Mouse (Mus musculus): ENCODE measurements around the gene Dolk. TPM values are rescaled to one million over a fixed set of nuclear protein-coding genes. Genes with fewer than 3 reads are reported as not detected.

Gene Dolk
- polyA plus RNA-seq (2014; fragmentation: Nextera tagmentation; extraction: Ambion mirVana): 36.4 and 39.4 TPM in 2 replicates

- H3K9me3 ChIP-seq (ENCODE audit: control insufficient read depth, low read length): no peaks in the 10 kb centered on the region
Measured at GRCm38 (mm10) chr2:30286192-30287026, at the start of gene Dolk, which contains the start of gene Nup188. Dolk (minus strand) TSS chr2:30286334. Nup188 (plus strand) TSS chr2:30286397.

GRCm38 (mm10) chr2:30335324-30335723 is 49.2 kb upstream of the Dolk start:
- ATAC-seq (ENCODE audit: low read depth): no peak
- WGBS: 90% methylated on average over 2 of the region's 2 CpGs
- peaks cover 89% of the 10 kb centered on the region for H3K36me3 ChIP-seq (ENCODE audit: control insufficient read depth, insufficient read depth, low read length)

More at GRCm38 (mm10) chr2:30286192-30287026, at the start of gene Dolk, which contains the start of gene Nup188:
- Histone ChIP-seq H3K27me3 (ENCODE audit: control insufficient read depth, insufficient read depth, low read length) (no peaks in the 10 kb centered on the region), H3K4me1 (ENCODE audit: control insufficient read depth, insufficient read depth, low read length) (peaks cover 14% of the 10 kb centered on the region), H3K36me3 (ENCODE audit: control insufficient read depth, insufficient read depth, low read length) (no peaks in the 10 kb centered on the region), H3K9ac (replicated peaks; ENCODE audit: low read depth, low read length) (peak within 1 kb of the TSS; percentile 83), H3K4me2 (ENCODE audit: low read depth, low read length) (peak within 1 kb of the TSS; percentile 95), H3K4me3 (ENCODE audit: low read depth, low read length) (peak within 1 kb of the TSS; percentile 94), H3K27ac (ENCODE audit: low read depth, low read length) (peak within 1 kb of the TSS; percentile 45)
- peak; percentile 95 for ATAC-seq (ENCODE audit: low read depth)
- under 1% methylated on average over 63 of the region's 68 CpGs for WGBS

GRCm38 (mm10) chr2:30328791-30329190 is 42.7 kb upstream of the Dolk start:
- ATAC-seq (ENCODE audit: low read depth): no peak
- Histone ChIP-seq H3K4me3 (ENCODE audit: low read depth, low read length) (no peak overlapping the region), H3K4me2 (ENCODE audit: low read depth, low read length) (no peak overlapping the region), H3K9me3 (ENCODE audit: control insufficient read depth, low read length) (no peaks in the 10 kb centered on the region), H3K9ac (replicated peaks; ENCODE audit: low read depth, low read length) (no peak overlapping the region), H3K4me1 (ENCODE audit: control insufficient read depth, insufficient read depth, low read length) (no peaks in the 10 kb centered on the region), H3K36me3 (ENCODE audit: control insufficient read depth, insufficient read depth, low read length) (peaks cover 83% of the 10 kb centered on the region), H3K27me3 (ENCODE audit: control insufficient read depth, insufficient read depth, low read length) (no peaks in the 10 kb centered on the region), H3K27ac (ENCODE audit: low read depth, low read length) (no peak overlapping the region)
- 95% methylated on average over 3 of the region's 3 CpGs for WGBS

More at GRCm38 (mm10) chr2:30335324-30335723, 49.2 kb upstream of the Dolk start:
- Histone ChIP-seq H3K4me3 (ENCODE audit: low read depth, low read length) (no peak overlapping the region), H3K4me1 (ENCODE audit: control insufficient read depth, insufficient read depth, low read length) (no peaks in the 10 kb centered on the region), H3K27ac (ENCODE audit: low read depth, low read length) (no peak overlapping the region), H3K9me3 (ENCODE audit: control insufficient read depth, low read length) (no peaks in the 10 kb centered on the region), H3K9ac (replicated peaks; ENCODE audit: low read depth, low read length) (no peak overlapping the region), H3K4me2 (ENCODE audit: low read depth, low read length) (no peak overlapping the region), H3K27me3 (ENCODE audit: control insufficient read depth, insufficient read depth, low read length) (no peaks in the 10 kb centered on the region)

- no peak for ATAC-seq (ENCODE audit: low read depth)
- H3K9ac ChIP-seq (replicated peaks; ENCODE audit: low read depth, low read length): no peak overlapping the region
- WGBS: 90% methylated on average over 7 of the region's 7 CpGs
Measured at GRCm38 (mm10) chr2:30327276-30327675, 41.1 kb upstream of the Dolk start.

GRCm38 (mm10) chr2:30325296-30325695 is 39.2 kb upstream of the Dolk start:
- no peaks in the 10 kb centered on the region for H3K27me3 ChIP-seq (ENCODE audit: control insufficient read depth, insufficient read depth, low read length)
- no peak overlapping the region for H3K4me2 ChIP-seq (ENCODE audit: low read depth, low read length)
- no peak overlapping the region for H3K9ac ChIP-seq (replicated peaks; ENCODE audit: low read depth, low read length)
- H3K4me1 ChIP-seq (ENCODE audit: control insufficient read depth, insufficient read depth, low read length): no peaks in the 10 kb centered on the region
- ATAC-seq (ENCODE audit: low read depth): no peak
- no peak overlapping the region for H3K27ac ChIP-seq (ENCODE audit: low read depth, low read length)
- 96% methylated on average over 5 of the region's 5 CpGs for WGBS
- H3K9me3 ChIP-seq (ENCODE audit: control insufficient read depth, low read length): no peaks in the 10 kb centered on the region
- peaks cover 87% of the 10 kb centered on the region for H3K36me3 ChIP-seq (ENCODE audit: control insufficient read depth, insufficient read depth, low read length)
- no peak overlapping the region for H3K4me3 ChIP-seq (ENCODE audit: low read depth, low read length)

More at GRCm38 (mm10) chr2:30327276-30327675, 41.1 kb upstream of the Dolk start:
- H3K27me3 ChIP-seq (ENCODE audit: control insufficient read depth, insufficient read depth, low read length): no peaks in the 10 kb centered on the region
- H3K27ac ChIP-seq (ENCODE audit: low read depth, low read length): no peak overlapping the region
- no peaks in the 10 kb centered on the region for H3K4me1 ChIP-seq (ENCODE audit: control insufficient read depth, insufficient read depth, low read length)
- no peaks in the 10 kb centered on the region for H3K9me3 ChIP-seq (ENCODE audit: control insufficient read depth, low read length)
- no peak overlapping the region for H3K4me2 ChIP-seq (ENCODE audit: low read depth, low read length)
- peaks cover 84% of the 10 kb centered on the region for H3K36me3 ChIP-seq (ENCODE audit: control insufficient read depth, insufficient read depth, low read length)
- H3K4me3 ChIP-seq (ENCODE audit: low read depth, low read length): no peak overlapping the region

GRCm38 (mm10) chr2:30323111-30323510 is 37.0 kb upstream of the Dolk start:
- Histone ChIP-seq H3K9ac (replicated peaks; ENCODE audit: low read depth, low read length) (no peak overlapping the region), H3K4me1 (ENCODE audit: control insufficient read depth, insufficient read depth, low read length) (no peaks in the 10 kb centered on the region), H3K27ac (ENCODE audit: low read depth, low read length) (no peak overlapping the region), H3K4me2 (ENCODE audit: low read depth, low read length) (no peak overlapping the region), H3K36me3 (ENCODE audit: control insufficient read depth, insufficient read depth, low read length) (peaks cover 69% of the 10 kb centered on the region), H3K27me3 (ENCODE audit: control insufficient read depth, insufficient read depth, low read length) (no peaks in the 10 kb centered on the region), H3K4me3 (ENCODE audit: low read depth, low read length) (no peak overlapping the region), H3K9me3 (ENCODE audit: control insufficient read depth, low read length) (no peaks in the 10 kb centered on the region)
- ATAC-seq (ENCODE audit: low read depth): no peak
- WGBS: 89% methylated on average over 7 of the region's 7 CpGs

- no peak overlapping the region for H3K9ac ChIP-seq (replicated peaks; ENCODE audit: low read depth, low read length)
- H3K4me2 ChIP-seq (ENCODE audit: low read depth, low read length): no peak overlapping the region
- no peak overlapping the region for H3K4me3 ChIP-seq (ENCODE audit: low read depth, low read length)
- 92% methylated on average over 4 of the region's 4 CpGs for WGBS
- H3K27ac ChIP-seq (ENCODE audit: low read depth, low read length): no peak overlapping the region
- no peaks in the 10 kb centered on the region for H3K9me3 ChIP-seq (ENCODE audit: control insufficient read depth, low read length)
- no peaks in the 10 kb centered on the region for H3K27me3 ChIP-seq (ENCODE audit: control insufficient read depth, insufficient read depth, low read length)
- no peaks in the 10 kb centered on the region for H3K4me1 ChIP-seq (ENCODE audit: control insufficient read depth, insufficient read depth, low read length)
- ATAC-seq (ENCODE audit: low read depth): no peak
- H3K36me3 ChIP-seq (ENCODE audit: control insufficient read depth, insufficient read depth, low read length): peaks cover 75% of the 10 kb centered on the region
Measured at GRCm38 (mm10) chr2:30319260-30319659, 33.1 kb upstream of the Dolk start.

GRCm38 (mm10) chr2:30316955-30317354 is 30.8 kb upstream of the Dolk start:
- H3K4me3 ChIP-seq (ENCODE audit: low read depth, low read length): no peak overlapping the region
- H3K9ac ChIP-seq (replicated peaks; ENCODE audit: low read depth, low read length): no peak overlapping the region
- H3K27ac ChIP-seq (ENCODE audit: low read depth, low read length): no peak overlapping the region
- 98% methylated on average over 5 of the region's 5 CpGs for WGBS
- peaks cover 67% of the 10 kb centered on the region for H3K36me3 ChIP-seq (ENCODE audit: control insufficient read depth, insufficient read depth, low read length)
- no peaks in the 10 kb centered on the region for H3K9me3 ChIP-seq (ENCODE audit: control insufficient read depth, low read length)
- H3K4me2 ChIP-seq (ENCODE audit: low read depth, low read length): no peak overlapping the region
- H3K4me1 ChIP-seq (ENCODE audit: control insufficient read depth, insufficient read depth, low read length): no peaks in the 10 kb centered on the region
- ATAC-seq (ENCODE audit: low read depth): no peak
- H3K27me3 ChIP-seq (ENCODE audit: control insufficient read depth, insufficient read depth, low read length): no peaks in the 10 kb centered on the region

GRCm38 (mm10) chr2:30316136-30316535 is 30.0 kb upstream of the Dolk start:
- no peak for ATAC-seq (ENCODE audit: low read depth)
- Histone ChIP-seq H3K4me2 (ENCODE audit: low read depth, low read length) (no peak overlapping the region), H3K27me3 (ENCODE audit: control insufficient read depth, insufficient read depth, low read length) (no peaks in the 10 kb centered on the region), H3K4me1 (ENCODE audit: control insufficient read depth, insufficient read depth, low read length) (no peaks in the 10 kb centered on the region), H3K27ac (ENCODE audit: low read depth, low read length) (no peak overlapping the region), H3K9ac (replicated peaks; ENCODE audit: low read depth, low read length) (no peak overlapping the region), H3K4me3 (ENCODE audit: low read depth, low read length) (no peak overlapping the region), H3K36me3 (ENCODE audit: control insufficient read depth, insufficient read depth, low read length) (peaks cover 65% of the 10 kb centered on the region), H3K9me3 (ENCODE audit: control insufficient read depth, low read length) (no peaks in the 10 kb centered on the region)
- WGBS: 94% methylated on average over 4 of the region's 4 CpGs
